Mouse (Mus musculus): Measurements from ENCODE around the gene Usp48.

DNA sequence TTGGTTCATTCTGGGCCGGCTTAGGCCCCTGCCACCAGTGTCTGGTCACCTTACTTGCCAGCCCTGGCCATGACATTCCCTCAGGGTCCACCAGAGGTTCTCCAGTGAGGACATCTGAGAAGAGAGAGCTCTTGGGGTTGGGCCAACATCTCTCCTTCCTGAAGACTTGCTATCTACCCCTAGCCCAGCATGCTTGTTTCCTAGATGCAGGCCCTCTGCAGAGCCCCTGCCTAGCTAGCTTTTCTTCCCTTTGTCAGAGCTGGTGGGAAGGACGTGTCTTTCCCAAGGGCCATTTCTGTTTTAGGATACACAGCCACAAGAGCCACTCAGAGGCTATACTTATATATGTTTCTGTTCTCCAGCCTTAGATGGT lies 67.5 kb downstream of the Usp48 start:
- TF ChIP-seq CTCF (IDR thresholded peaks at IDR 0.05; ENCODE audit: borderline replicate concordance, control insufficient read depth, extremely low read depth, insufficient read depth, low read length, poor library complexity): no peak
- no peak for TF ChIP-seq POLR2A (IDR thresholded peaks at IDR 0.05; ENCODE audit: control insufficient read depth, extremely low read depth, insufficient read depth, low read length, poor library complexity)
